Mouse (Mus musculus) olfactory bulb, adult 2 months (tissue): ENCODE results near the gene Ralgapa2. TPM values are rescaled to one million over a fixed set of nuclear protein-coding genes. Genes with fewer than 3 reads are reported as not detected.
A peak's percentile ranks its signal among the peaks of the same experiment; 100 is the strongest.

ENCODE experiments used
- H3K27ac ChIP-seq: fragments of 200-500 bp; 2 replicates; pipeline ENCODE4 v1.5.1; 2012; ENCODE audit warnings: low read depth, low read length; ENCODE audit not compliant: insufficient read depth
- H3K4me1 ChIP-seq: fragments of 200-500 bp; 2 replicates; pipeline ENCODE4 v1.6.1; 2012; ENCODE audit warnings: low read length; ENCODE audit not compliant: control insufficient read depth, insufficient read depth
- H3K4me3 ChIP-seq: fragments of 200-500 bp; 2 replicates; pipeline ENCODE4 v1.5.1; 2012; ENCODE audit warnings: mild to moderate bottlenecking, low read depth, low read length, moderate library complexity; ENCODE audit not compliant: insufficient read depth
- CTCF ChIP-seq: fragments of 200-500 bp; IDR thresholded peaks from 2 replicates; pipeline ENCODE4 v1.5.1; 2012; ENCODE audit warnings: low read depth, mild to moderate bottlenecking, low read length, moderate library complexity; ENCODE audit not compliant: insufficient read depth
- POLR2A ChIP-seq: fragments of 200-500 bp; IDR thresholded peaks from 2 replicates; pipeline ENCODE4 v1.6.1; 2012; ENCODE audit warnings: mild to moderate bottlenecking, low read depth, low read length, moderate library complexity; ENCODE audit not compliant: insufficient read depth
- WGBS: fragments of 180-500 bp; shearing (Covaris S2); methylation state at CpG from one replicate; pipeline ENCODE4 v1.1.7; 2018; 5-methylcytosine and 5-hydroxymethylcytosine counted together
- polyA plus RNA-seq: library from polyadenylated mRNA; stranded (reverse); fragments of >200 nt; gene quantifications from 2 replicates; pipeline ENCODE4 v1.2.4, GENCODE M21; 2012; ENCODE audit warnings: low replicate concordance; ENCODE audit not compliant: missing spikeins, insufficient read depth, insufficient read length

The Ralgapa2 gene
- polyA plus RNA-seq, 1 experiment = not detected

GRCm38 (mm10) chr2:146533118-146533949, 21.2 kb upstream of the Ralgapa2 start:
- H3K4me1 ChIP-seq = no peaks in the 10 kb centered on the region
- WGBS = 37% methylated on average over 8 of the region's 8 CpGs
- no peak for TF ChIP-seq CTCF
- H3K4me3 ChIP-seq = no peak overlapping the region
- no peak overlapping the region for H3K27ac ChIP-seq

GRCm38 (mm10) chr2:146532493-146532892, 20.3 kb upstream of the Ralgapa2 start:
- TF ChIP-seq CTCF (no peak), POLR2A (no peak)
- no peak overlapping the region for H3K27ac ChIP-seq
- WGBS = 94% methylated on average over 3 of the region's 3 CpGs
- no peaks in the 10 kb centered on the region for H3K4me1 ChIP-seq
- H3K4me3 ChIP-seq = no peak overlapping the region

GRCm38 (mm10) chr2:146525483-146525882, 13.3 kb upstream of the Ralgapa2 start:
- 44% methylated on average over 2 of the region's 2 CpGs for WGBS
- no peak overlapping the region for H3K27ac ChIP-seq
- no peak overlapping the region for H3K4me3 ChIP-seq
- no peaks in the 10 kb centered on the region for H3K4me1 ChIP-seq
- TF ChIP-seq POLR2A (no peak), CTCF (no peak)

- H3K4me3 ChIP-seq = no peak overlapping the region
- H3K4me1 ChIP-seq = no peaks in the 10 kb centered on the region
- 92% methylated on average over 4 of the region's 4 CpGs for WGBS
- no peak overlapping the region for H3K27ac ChIP-seq
- TF ChIP-seq CTCF = no peak
- TF ChIP-seq POLR2A = no peak
These were observed 12.7 kb upstream of the Ralgapa2 start for GRCm38 (mm10) chr2:146524685-146525415.

- TF ChIP-seq POLR2A (no peak), CTCF (no peak)
- Histone ChIP-seq H3K4me3 (no peak overlapping the region), H3K4me1 (no peaks in the 10 kb centered on the region), H3K27ac (no peak overlapping the region)
- 84% methylated on average over 2 of the region's 2 CpGs for WGBS
These were observed 4.8 kb upstream of the Ralgapa2 start for GRCm38 (mm10) chr2:146516894-146517293.

GRCm38 (mm10) chr2:146515081-146515480, 2.9 kb upstream of the Ralgapa2 start:
- Histone ChIP-seq H3K4me3 (no peak overlapping the region), H3K27ac (no peak overlapping the region), H3K4me1 (peaks cover 3% of the 10 kb centered on the region; the same call in 1 of the 2 replicates)
- WGBS = 32% methylated on average over 2 of the region's 2 CpGs
- TF ChIP-seq CTCF = no peak
- TF ChIP-seq POLR2A = no peak

- 82% methylated on average over 2 of the region's 2 CpGs for WGBS
- Histone ChIP-seq H3K4me1 (peaks cover 3% of the 10 kb centered on the region; the same call in 1 of the 2 replicates), H3K4me3 (no peak overlapping the region), H3K27ac (no peak overlapping the region)
- TF ChIP-seq CTCF = no peak
- TF ChIP-seq POLR2A = no peak
These were observed 407 bp upstream of the Ralgapa2 start for GRCm38 (mm10) chr2:146512581-146512920.

- TF ChIP-seq POLR2A (no peak), CTCF (no peak)
- Histone ChIP-seq H3K4me3 (peak overlapping the region; percentile 85), H3K4me1 (peaks cover 3% of the 10 kb centered on the region; the same call in 1 of the 2 replicates), H3K27ac (no peak overlapping the region; the same call in 1 of the 2 replicates)
- 2% methylated on average over 22 of the region's 22 CpGs for WGBS
These were observed 711 bp downstream of the Ralgapa2 start for GRCm38 (mm10) chr2:146511401-146511865.

GRCm38 (mm10) chr2:146510780-146511179, 1.4 kb downstream of the Ralgapa2 start:
- Histone ChIP-seq H3K4me1 (peaks cover 3% of the 10 kb centered on the region; the same call in 1 of the 2 replicates), H3K4me3 (no peak overlapping the region), H3K27ac (no peak overlapping the region)
- no peak for TF ChIP-seq POLR2A
- no peak for TF ChIP-seq CTCF
- WGBS = 43% methylated on average over 1 of the region's 1 CpGs
